Mouse (Mus musculus) spleen, adult 2 months (tissue): ENCODE measurements at regions not wholly inside any gene's neighbourhood (a gene's known extent, or its start where the extent isn't known, plus 50 kb on each side); places are given as distances from the start of the nearest gene placed in this dataset.

ENCODE experiments used
- DNase-seq, 2 experiments: peaks; one replicate each; pipeline versions ENCODE4 v3.0.0 to v3.0.0-alpha.2; 2012 to 2021; ENCODE audit warnings: low spot score in 2 of 2, low read depth in 1 of 2
- H3K27ac ChIP-seq: fragments of 200-500 bp; 2 replicates; pipeline ENCODE4 v1.5.1; 2012; ENCODE audit warnings: low read length, inconsistent platforms; ENCODE audit not compliant: insufficient read depth
- H3K27me3 ChIP-seq: fragments of 200-500 bp; 2 replicates; pipeline ENCODE4 v1.6.1; 2012; ENCODE audit warnings: mild to moderate bottlenecking, moderate library complexity, low read length, inconsistent platforms; ENCODE audit not compliant: control insufficient read depth, insufficient read depth
- H3K36me3 ChIP-seq: fragments of 200-500 bp; 2 replicates; pipeline ENCODE4 v1.6.1; 2012; ENCODE audit warnings: mild to moderate bottlenecking, low read length, inconsistent platforms; ENCODE audit not compliant: control insufficient read depth, insufficient read depth
- H3K4me1 ChIP-seq: fragments of 200-500 bp; 2 replicates; pipeline ENCODE4 v1.6.1; 2011; ENCODE audit warnings: inconsistent platforms; ENCODE audit not compliant: control insufficient read depth, insufficient read depth, insufficient read length
- H3K4me3 ChIP-seq: fragments of 200-500 bp; 2 replicates; pipeline ENCODE4 v1.5.1; 2011; ENCODE audit warnings: mild to moderate bottlenecking, inconsistent platforms; ENCODE audit not compliant: insufficient read depth, insufficient read length; ENCODE audit errors: extremely low read depth
- CTCF ChIP-seq: fragments of 200-500 bp; IDR thresholded peaks from 2 replicates; pipeline ENCODE4 v1.5.1; 2011; ENCODE audit warnings: mild to moderate bottlenecking, inconsistent platforms; ENCODE audit not compliant: insufficient read depth, insufficient read length, insufficient replicate concordance; ENCODE audit errors: extremely low read depth
- POLR2A ChIP-seq: fragments of 200-500 bp; IDR thresholded peaks from 2 replicates; pipeline ENCODE4 v1.6.1; 2011; ENCODE audit warnings: low read depth, low read length, inconsistent platforms
- WGBS: fragments of 180-500 bp; shearing (Covaris S2); methylation state at CpG from one replicate; pipeline ENCODE4 v1.1.7; 2018; 5-methylcytosine and 5-hydroxymethylcytosine counted together

DNA sequence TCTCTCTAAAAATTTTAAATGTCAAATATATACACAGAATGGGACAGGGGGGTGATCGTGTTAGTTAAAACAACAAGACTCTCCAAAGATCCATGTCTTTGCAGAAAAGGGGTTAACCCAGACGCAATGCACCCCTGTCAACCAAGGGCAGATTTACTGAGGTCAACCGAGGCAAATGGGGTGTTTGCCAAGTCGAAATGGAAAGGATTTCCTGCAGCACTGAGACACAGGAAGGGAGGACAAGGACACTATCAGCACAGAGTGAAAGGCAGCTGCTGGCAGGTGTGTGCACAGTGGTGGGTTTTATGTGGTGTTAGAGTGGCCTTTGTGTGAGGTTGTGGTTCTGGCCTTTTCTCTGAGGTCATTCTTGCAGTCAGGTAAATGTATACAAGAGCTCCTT lies 226.7 kb downstream of the Ankrd16 start:
- no peak for DNase-seq
- WGBS, result 18% methylated on average over 4 of the region's 4 CpGs
- TF ChIP-seq POLR2A (no peak), CTCF (no peak)
- Histone ChIP-seq H3K36me3 (no peaks in the 10 kb centered on the region), H3K27me3 (no peaks in the 10 kb centered on the region), H3K27ac (no peak overlapping the region), H3K4me1 (no peaks in the 10 kb centered on the region; the same call in 1 of the 2 replicates), H3K4me3 (no peak overlapping the region)

DNA sequence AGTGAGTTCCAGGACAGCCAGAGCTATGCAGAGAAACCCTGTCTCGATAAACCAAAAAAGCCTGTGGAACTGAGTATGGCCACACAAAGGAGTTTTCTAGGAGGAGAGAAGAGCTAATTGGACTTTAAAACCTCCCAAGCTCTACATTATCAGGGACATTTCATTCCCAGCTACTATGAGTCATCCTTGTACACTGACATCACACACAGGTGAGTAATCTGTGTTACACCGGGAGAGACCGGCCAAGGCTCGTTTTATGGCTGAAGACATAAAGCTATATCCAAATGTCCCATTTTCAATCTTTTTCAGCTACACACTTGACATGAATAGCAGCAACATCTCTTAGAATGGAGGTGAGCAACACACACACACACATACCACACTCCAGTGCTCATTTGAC lies 229.5 kb downstream of the Ankrd16 start:
- WGBS, result 90% methylated on average over 4 of the region's 4 CpGs
- H3K36me3 ChIP-seq, result no peaks in the 10 kb centered on the region
- DNase-seq, result no peak
- no peaks in the 10 kb centered on the region; the same call in 1 of the 2 replicates for H3K4me1 ChIP-seq
- H3K4me3 ChIP-seq, result no peak overlapping the region
- no peaks in the 10 kb centered on the region for H3K27me3 ChIP-seq
- H3K27ac ChIP-seq, result no peak overlapping the region
- TF ChIP-seq CTCF (no peak), POLR2A (no peak)

DNA sequence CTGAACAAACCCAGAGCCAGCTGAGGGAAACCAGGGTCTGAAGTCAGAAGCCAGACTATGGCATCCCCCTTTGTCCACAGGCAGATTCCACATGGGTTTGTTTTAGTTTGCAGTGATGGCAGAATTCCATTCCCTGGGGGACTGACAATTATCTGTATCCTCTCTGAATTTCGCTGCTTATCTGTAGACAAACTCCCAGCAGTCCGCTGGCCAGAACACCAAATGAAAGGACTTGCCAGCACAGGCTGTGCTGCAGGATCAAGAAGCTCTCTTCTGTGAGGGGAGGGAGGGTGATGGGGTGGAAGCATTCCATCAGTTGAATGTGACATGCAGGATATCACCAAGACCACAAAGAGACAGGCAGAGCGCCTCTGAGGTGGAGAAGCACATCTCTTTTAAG lies 233.8 kb downstream of the Ankrd16 start:
- peaks cover 2% of the 10 kb centered on the region; the same call in 1 of the 2 replicates for H3K27me3 ChIP-seq
- H3K36me3 ChIP-seq, result no peaks in the 10 kb centered on the region
- DNase-seq, result no peak
- H3K4me3 ChIP-seq, result no peak overlapping the region
- 62% methylated on average over 3 of the region's 3 CpGs for WGBS
- no peaks in the 10 kb centered on the region for H3K4me1 ChIP-seq
- H3K27ac ChIP-seq, result no peak overlapping the region
- TF ChIP-seq POLR2A (no peak), CTCF (no peak)

DNA sequence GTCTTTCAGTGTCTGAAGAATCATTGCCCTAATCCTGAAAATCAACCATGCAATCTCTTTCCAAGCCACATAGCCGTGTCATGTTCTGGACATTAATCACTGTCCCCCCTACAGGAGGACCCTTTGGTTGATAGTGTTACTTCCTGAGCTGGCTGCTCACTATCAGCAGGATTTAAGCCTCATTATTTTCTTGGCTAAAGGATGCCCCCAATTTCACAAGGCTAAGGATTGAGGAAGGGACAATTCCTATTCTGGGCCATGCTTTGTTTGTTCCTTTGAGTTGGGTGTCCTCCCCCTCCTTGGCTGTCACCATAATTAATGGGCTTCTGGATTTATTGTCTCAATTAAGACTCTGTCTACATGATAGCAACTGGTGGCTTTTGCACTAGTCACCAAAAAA lies 241.9 kb downstream of the Ankrd16 start:
- 75% methylated on average over 1 of the region's 1 CpGs for WGBS
- Histone ChIP-seq H3K36me3 (no peaks in the 10 kb centered on the region), H3K4me3 (no peak overlapping the region), H3K4me1 (no peaks in the 10 kb centered on the region), H3K27ac (no peak overlapping the region), H3K27me3 (no peaks in the 10 kb centered on the region)
- DNase-seq, result no peak
- no peak for TF ChIP-seq POLR2A
- TF ChIP-seq CTCF, result no peak

DNA sequence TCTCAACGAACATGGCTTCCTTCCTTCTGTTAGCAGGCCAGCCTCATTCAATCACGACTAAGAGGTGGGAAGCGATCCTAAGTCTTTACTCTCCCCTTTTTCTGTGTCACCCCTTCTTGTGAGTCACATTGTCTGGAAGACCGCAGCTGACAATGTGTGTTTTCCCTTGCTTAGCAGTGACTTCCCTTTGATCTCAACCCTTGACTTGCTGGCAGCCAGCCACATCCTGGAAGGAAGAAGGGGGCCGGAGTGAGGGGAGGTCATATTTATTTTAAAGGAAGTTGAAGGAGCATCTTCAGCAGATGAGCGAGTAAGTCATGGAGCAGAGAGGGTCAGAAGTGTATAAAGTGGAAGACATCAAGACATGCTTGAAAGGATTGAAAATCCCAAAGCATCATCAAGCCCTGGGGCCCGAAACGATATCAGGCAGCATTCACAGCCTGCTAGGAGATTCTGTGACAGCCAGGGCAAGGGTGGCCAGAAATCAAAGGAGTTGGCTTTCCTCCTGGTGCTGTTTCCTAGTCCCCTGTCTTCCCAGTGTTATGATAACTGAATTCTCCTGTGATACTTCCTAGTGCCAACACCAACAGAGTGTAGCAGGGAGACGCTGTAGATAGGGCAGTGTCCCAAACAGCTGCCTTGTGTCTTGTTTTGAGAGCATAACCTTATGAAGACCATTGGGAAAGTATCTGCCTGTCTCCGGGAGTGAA lies 245.9 kb downstream of the Ankrd16 start:
- Histone ChIP-seq H3K4me1 (no peaks in the 10 kb centered on the region), H3K4me3 (no peak overlapping the region), H3K27ac (no peak overlapping the region), H3K36me3 (no peaks in the 10 kb centered on the region), H3K27me3 (no peaks in the 10 kb centered on the region)
- 15% methylated on average over 10 of the region's 10 CpGs for WGBS
- DNase-seq, result no peak
- TF ChIP-seq POLR2A (no peak), CTCF (no peak)

DNA sequence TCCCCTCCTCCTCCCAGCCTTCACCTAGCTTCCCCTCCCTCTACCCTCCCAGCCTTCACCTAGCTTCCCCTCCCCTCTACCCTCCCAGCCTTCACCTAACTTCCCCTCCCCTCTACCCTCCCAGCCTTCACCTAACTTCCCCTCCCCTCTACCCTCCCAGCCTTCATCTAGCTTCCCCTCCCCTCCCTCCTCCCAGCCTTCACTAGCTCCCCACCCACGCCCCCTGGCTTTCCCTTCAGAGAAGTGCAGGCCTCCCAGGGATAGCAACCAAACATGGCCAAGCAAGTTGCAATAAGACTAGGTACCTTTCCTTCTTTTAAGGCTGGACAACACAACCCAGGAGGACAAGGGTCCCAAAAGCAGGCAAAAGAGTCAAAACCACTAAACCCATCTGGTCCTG lies 248.5 kb downstream of the Ankrd16 start:
- no peaks in the 10 kb centered on the region for H3K36me3 ChIP-seq
- no peak for TF ChIP-seq POLR2A
- no peak for TF ChIP-seq CTCF
- no peak overlapping the region for H3K27ac ChIP-seq
- H3K4me1 ChIP-seq, result no peaks in the 10 kb centered on the region
- no peaks in the 10 kb centered on the region for H3K27me3 ChIP-seq
- 85% methylated on average over 1 of the region's 1 CpGs for WGBS
- H3K4me3 ChIP-seq, result no peak overlapping the region
- DNase-seq, result no peak

DNA sequence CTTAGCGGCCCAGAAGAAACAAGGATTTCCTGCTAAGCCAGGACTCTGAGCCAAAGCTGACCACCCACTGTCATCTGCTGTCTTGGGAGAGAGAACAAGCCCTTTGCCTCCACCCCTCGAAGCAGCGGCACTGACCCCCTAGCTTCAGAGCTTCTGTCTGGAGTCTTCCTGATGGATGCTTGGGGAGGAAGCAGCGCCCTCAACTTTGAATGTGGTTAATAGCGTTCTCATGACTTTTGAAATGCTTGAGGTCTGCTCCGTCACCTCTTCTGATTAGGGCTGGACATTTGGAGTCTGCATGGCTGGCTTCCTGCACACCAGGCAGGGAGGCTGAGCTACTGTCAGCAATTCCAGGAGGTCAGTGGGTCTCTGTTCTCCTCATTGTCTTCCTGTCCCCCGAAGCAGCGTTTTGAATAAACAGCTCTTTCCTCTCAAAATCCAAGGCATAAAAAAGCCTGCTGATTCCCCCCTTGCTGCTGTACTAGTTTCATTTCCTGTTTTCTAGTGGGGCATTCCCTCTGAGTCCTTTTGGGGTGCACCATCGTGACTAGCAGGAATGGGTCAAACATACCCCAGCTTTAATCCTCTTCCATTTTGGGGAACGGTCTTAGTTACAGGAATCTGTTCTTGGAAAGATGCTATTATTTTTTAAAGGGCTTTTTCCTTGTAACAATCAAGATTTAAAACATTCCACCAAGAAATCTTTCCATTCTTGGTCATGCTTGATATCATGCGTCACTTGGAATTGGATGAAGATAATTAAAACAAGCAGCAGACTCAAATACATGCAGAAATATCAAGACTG lies 256.0 kb downstream of the Ankrd16 start:
- no peak overlapping the region; the same call in 1 of the 2 replicates for H3K27ac ChIP-seq
- H3K36me3 ChIP-seq, result no peaks in the 10 kb centered on the region
- no peaks in the 10 kb centered on the region for H3K4me1 ChIP-seq
- no peaks in the 10 kb centered on the region for H3K27me3 ChIP-seq
- no peak overlapping the region for H3K4me3 ChIP-seq
- TF ChIP-seq CTCF (no peak), POLR2A (no peak)
- DNase-seq, result no peak
- 32% methylated on average over 11 of the region's 11 CpGs for WGBS
